Mouse (Mus musculus) heart, adult 2 months (tissue): ENCODE data around the gene Bri3bp.

Experiments
- CTCF ChIP-seq: fragments of 200-600 bp; IDR thresholded peaks from 2 replicates; pipeline ENCODE4 v1.8.1; 2022; ENCODE audit warnings: antibody characterized with exemption, mild to moderate bottlenecking, moderate library complexity
- EP300 ChIP-seq: fragments of 200-500 bp; IDR thresholded peaks from 2 replicates; pipeline ENCODE4 v1.6.1; 2011; ENCODE audit warnings: low read depth, low read length, control low read depth; ENCODE audit not compliant: insufficient read depth
- POLR2A ChIP-seq: fragments of 200-500 bp; IDR thresholded peaks from 2 replicates; pipeline ENCODE4 v1.6.1; 2011; ENCODE audit warnings: mild to moderate bottlenecking, low read depth, low read length, control low read depth; ENCODE audit not compliant: insufficient read depth

GRCm38 (mm10) chr5:125433793-125434337 is 7.5 kb upstream of the Bri3bp start, which contains the start of gene Dhx37:
- TF ChIP-seq CTCF (no peak), POLR2A (peak; percentile 70), EP300 (no peak)
